ENCODE assay signal across 9 mouse cellular contexts in genomic region chr7:71471658-71472383, GRCm38 (mm10).
A peak's percentile ranks its signal among the peaks of the same experiment; 100 is the strongest.
DNase-seq lines count a peak whose midpoint lies in the region; ATAC-seq lines count a peak whose summit lies in the region.
"Had no signal": no experiment of that assay in that cellular context is flagged by ENCODE, and none has a peak within 500 bp of the region (broad histone marks: within the 10 kb centered on the region; RNA-seq: fewer than 3 reads in every experiment).

No protein-coding gene starts in this region.

- peaks cover 18% of the 10 kb centered on the region for H3K4me1 ChIP-seq in hindbrain, embryonic 10.5 days (replicated peaks)
- H3K4me1 ChIP-seq in hindbrain, embryonic 16.5 days (ENCODE audit: control insufficient read depth, insufficient read depth, low read depth, low read length): peaks cover 3% of the 10 kb centered on the region; the same call in 1 of the 2 replicates
- peaks cover 44% of the 10 kb centered on the region for H3K4me1 ChIP-seq in kidney, embryonic 15.5 days

- H3K27ac ChIP-seq in hindbrain, embryonic 10.5 days: peak overlapping the region; percentile 29
- H3K27ac ChIP-seq in hindbrain, embryonic 16.5 days (ENCODE audit: low read depth, low read length): no peak overlapping the region
- peak overlapping the region; percentile 95 for H3K27ac ChIP-seq in kidney, embryonic 15.5 days

- H3K9me3 ChIP-seq in hindbrain, embryonic 10.5 days: no peaks in the 10 kb centered on the region
- no peaks in the 10 kb centered on the region for H3K9me3 ChIP-seq in hindbrain, embryonic 16.5 days (ENCODE audit: control insufficient read depth, low read length)
- no peaks in the 10 kb centered on the region for H3K9me3 ChIP-seq in kidney, embryonic 15.5 days (replicated peaks)

- H3K4me2 ChIP-seq in hindbrain, embryonic 16.5 days (ENCODE audit: low read length): no peak overlapping the region
- peak overlapping the region; percentile 37 for H3K4me2 ChIP-seq in kidney, embryonic 15.5 days

- no peak overlapping the region for H3K9ac ChIP-seq in hindbrain, embryonic 16.5 days (ENCODE audit: low read depth, low read length)
- 0 out of 2 replicates have a peak overlapping the region, but pooled peaks have one; percentile 26 for H3K9ac ChIP-seq in kidney, embryonic 15.5 days

- DNase-seq in hindbrain, embryonic 10.5 days (ENCODE audit: low spot score): peak; percentile 22
- peak; percentile 80 for DNase-seq in embryo, embryonic 10 days (ENCODE audit: low spot score)
- DNase-seq in heart, adult 9 months (ENCODE audit: low spot score in 2 of 2): peak; percentile 15 to 30
- peak; percentile 51 for DNase-seq in lung, postnatal 25 days (ENCODE audit: low spot score)
- DNase-seq in testis, postnatal 14 days (ENCODE audit: low spot score): peak; percentile 32
- no peak for DNase-seq in B cell, adult 2 months

- no peaks in the 10 kb centered on the region for H3K36me3 ChIP-seq in hindbrain, embryonic 10.5 days
- no peaks in the 10 kb centered on the region for H3K36me3 ChIP-seq in hindbrain, embryonic 16.5 days (ENCODE audit: control insufficient read depth, insufficient read depth, low read length)
- H3K36me3 ChIP-seq in kidney, embryonic 15.5 days: no peaks in the 10 kb centered on the region
- H3K36me3 ChIP-seq: G1E had no signal

- H3K27me3 ChIP-seq in hindbrain, embryonic 10.5 days (ENCODE audit: insufficient read depth, poor library complexity, severe bottlenecking): no peaks in the 10 kb centered on the region
- no peaks in the 10 kb centered on the region for H3K27me3 ChIP-seq in hindbrain, embryonic 16.5 days (replicated peaks; ENCODE audit: control insufficient read depth, insufficient read depth, low read length)
- no peaks in the 10 kb centered on the region for H3K27me3 ChIP-seq in kidney, embryonic 15.5 days

- ATAC-seq in hindbrain, embryonic 16.5 days: no peak
- ATAC-seq in kidney, embryonic 15.5 days (replicated peaks; ENCODE audit: low FRiP score): peak; percentile 84

- H3K4me3 ChIP-seq in hindbrain, embryonic 10.5 days: no peak overlapping the region
- no peak overlapping the region for H3K4me3 ChIP-seq in hindbrain, embryonic 16.5 days (ENCODE audit: low read length)
- H3K4me3 ChIP-seq in kidney, embryonic 15.5 days (replicated peaks): 0 out of 2 replicates have a peak overlapping the region, but pooled peaks have one; percentile 6

- WGBS in hindbrain, embryonic 10.5 days: 50% methylated on average over 18 of the region's 18 CpGs
- WGBS in hindbrain, embryonic 16.5 days: 37% methylated on average over 18 of the region's 18 CpGs
- 3% methylated on average over 18 of the region's 18 CpGs for WGBS in kidney, embryonic 15.5 days

Comparison
In these comparisons a context has a peak if more than half of its experiments do, and no peak if none do; other contexts are left out.
1. DNase-seq: peak in hindbrain, embryonic 10.5 days (single experiment), embryo, embryonic 10 days (single experiment), heart, adult 9 months (2 of 2), lung, postnatal 25 days (single experiment) and testis, postnatal 14 days (single experiment); none in B cell, adult 2 months (0 of 2).